Mouse (Mus musculus): Measurements from ENCODE around the gene Fkbp8.

DNA sequence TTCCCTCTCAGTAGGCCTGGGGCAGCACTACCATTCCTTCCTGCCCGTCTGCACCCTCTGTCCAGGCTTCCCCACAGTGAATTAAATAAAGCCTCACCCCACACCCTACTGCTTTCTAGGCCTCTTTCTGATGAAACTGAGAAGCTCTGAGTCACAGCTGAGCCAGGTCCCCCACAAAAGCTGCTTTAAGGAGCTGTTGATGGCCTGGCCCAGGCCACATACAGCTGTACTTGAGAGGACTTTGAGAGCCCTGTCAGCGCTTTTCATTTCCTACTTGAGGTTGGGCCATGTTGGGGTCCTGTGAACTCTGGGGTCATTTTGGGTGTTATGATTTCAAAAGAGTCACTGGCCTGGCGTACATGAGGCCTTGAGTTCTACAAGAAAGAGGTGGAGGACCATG, 7.7 kb downstream of the Fkbp8 start:
- TF ChIP-seq CTCF (IDR thresholded peaks at IDR 0.05; ENCODE audit: extremely low read depth, insufficient read length, insufficient replicate concordance, low read depth, low read length) (no peak), POLR2A (IDR thresholded peaks at IDR 0.05; ENCODE audit: low read depth, low read length) (no peak)

All from small intestine, adult 2 months (tissue).